Mouse (Mus musculus) heart, embryonic 12.5 days (tissue): ENCODE measurements around the gene Gm20388. TPM values are rescaled to one million over a fixed set of nuclear protein-coding genes. Genes with fewer than 3 reads are reported as not detected.

Experiments used
- ATAC-seq: fragments of 200-750 bp; cut with Nextera tagmentation; 2 replicates; pipeline ENCODE4 v1.8.0; 2017; ENCODE audit warnings: moderate TSS enrichment, moderate library complexity; ENCODE audit not compliant: insufficient number of reproducible peaks, low FRiP score
- H3K27ac ChIP-seq: fragments of 300-500 bp; sonication (generic); 2 replicates; pipeline ENCODE4 v1.5.1; 2016; ENCODE audit warnings: mild to moderate bottlenecking, moderate library complexity; ENCODE audit not compliant: poor library complexity, severe bottlenecking
- H3K27me3 ChIP-seq: fragments of 300-500 bp; sonication (generic); replicated peaks from 2 replicates; pipeline ENCODE4 v1.6.1; 2016; ENCODE audit warnings: mild to moderate bottlenecking, moderate library complexity
- H3K36me3 ChIP-seq: fragments of 300-500 bp; sonication (generic); 2 replicates; pipeline ENCODE4 v1.6.1; 2016; ENCODE audit warnings: mild to moderate bottlenecking, moderate library complexity
- H3K4me1 ChIP-seq: fragments of 300-500 bp; sonication (generic); replicated peaks from 2 replicates; pipeline ENCODE4 v1.6.1; 2016; ENCODE audit warnings: mild to moderate bottlenecking
- H3K4me2 ChIP-seq: fragments of 300-500 bp; sonication (generic); 2 replicates; pipeline ENCODE4 v1.6.1; 2016; ENCODE audit warnings: mild to moderate bottlenecking, moderate library complexity
- H3K4me3 ChIP-seq: fragments of 300-500 bp; sonication (generic); 2 replicates; pipeline ENCODE4 v1.5.1; 2016; ENCODE audit warnings: mild to moderate bottlenecking
- H3K9ac ChIP-seq: fragments of 300-500 bp; sonication (generic); 2 replicates; pipeline ENCODE4 v1.6.1; 2016; ENCODE audit warnings: mild to moderate bottlenecking, moderate library complexity
- H3K9me3 ChIP-seq: fragments of 300-500 bp; sonication (generic); replicated peaks from 2 replicates; pipeline ENCODE4 v1.6.1; 2016; ENCODE audit warnings: mild to moderate bottlenecking, moderate library complexity
- WGBS: fragments of 180-500 bp; shearing (Covaris S2); methylation state at CpG from one replicate; pipeline ENCODE4 v1.1.7; 2016; 5-methylcytosine and 5-hydroxymethylcytosine counted together
- polyA plus RNA-seq: library from polyadenylated mRNA; unstranded; fragments of >200 nt; fragmentation: Nextera tagmentation; extraction: Ambion mirVana; gene quantifications from 2 replicates; pipeline ENCODE4 v1.2.1, GENCODE M21; 2016

Gm20388 gene
- polyA plus RNA-seq, 1 experiment from 2014 or later, result not detected

GRCm38 (mm10) chr8:124379289-124379688 lies 4468.6 kb downstream of the Gm20388 start:
- Histone ChIP-seq H3K36me3 (no peaks in the 10 kb centered on the region), H3K9ac (no peak overlapping the region), H3K4me1 (peaks cover 13% of the 10 kb centered on the region), H3K4me2 (no peak overlapping the region), H3K27me3 (no peaks in the 10 kb centered on the region), H3K27ac (no peak overlapping the region), H3K9me3 (no peaks in the 10 kb centered on the region; the same call in 1 of the 2 replicates), H3K4me3 (no peak overlapping the region)
- 64% methylated on average over 6 of the region's 6 CpGs for WGBS
- no peak for ATAC-seq

- Histone ChIP-seq H3K4me3 (no peak overlapping the region), H3K27ac (no peak overlapping the region), H3K4me2 (no peak overlapping the region), H3K9ac (no peak overlapping the region), H3K27me3 (no peaks in the 10 kb centered on the region), H3K36me3 (no peaks in the 10 kb centered on the region), H3K4me1 (no peaks in the 10 kb centered on the region), H3K9me3 (no peaks in the 10 kb centered on the region; the same call in 1 of the 2 replicates)
- 57% methylated on average over 10 of the region's 10 CpGs for WGBS
- no peak for ATAC-seq
Measured at GRCm38 (mm10) chr8:124382235-124382634, 4471.6 kb downstream of the Gm20388 start.

GRCm38 (mm10) chr8:124384336-124384735 lies 4473.7 kb downstream of the Gm20388 start:
- H3K9ac ChIP-seq, result no peak overlapping the region
- no peaks in the 10 kb centered on the region for H3K27me3 ChIP-seq
- no peak overlapping the region for H3K4me3 ChIP-seq
- no peaks in the 10 kb centered on the region for H3K4me1 ChIP-seq
- H3K27ac ChIP-seq, result no peak overlapping the region
- WGBS, result 91% methylated on average over 19 of the region's 19 CpGs
- no peak overlapping the region for H3K4me2 ChIP-seq
- no peak for ATAC-seq
- no peaks in the 10 kb centered on the region for H3K9me3 ChIP-seq
- no peaks in the 10 kb centered on the region for H3K36me3 ChIP-seq

- WGBS, result 84% methylated on average over 23 of the region's 23 CpGs
- H3K9me3 ChIP-seq, result no peaks in the 10 kb centered on the region
- no peaks in the 10 kb centered on the region for H3K27me3 ChIP-seq
- no peak for ATAC-seq
- no peaks in the 10 kb centered on the region for H3K4me1 ChIP-seq
- no peak overlapping the region for H3K9ac ChIP-seq
- no peak overlapping the region for H3K27ac ChIP-seq
- no peak overlapping the region for H3K4me2 ChIP-seq
- no peak overlapping the region for H3K4me3 ChIP-seq
- no peaks in the 10 kb centered on the region for H3K36me3 ChIP-seq
Measured at GRCm38 (mm10) chr8:124386225-124386899, 4475.7 kb downstream of the Gm20388 start.

GRCm38 (mm10) chr8:124389495-124389894 lies 4478.9 kb downstream of the Gm20388 start:
- H3K27ac ChIP-seq, result no peak overlapping the region
- H3K9ac ChIP-seq, result no peak overlapping the region
- no peak overlapping the region for H3K4me2 ChIP-seq
- H3K4me1 ChIP-seq, result no peaks in the 10 kb centered on the region
- no peak for ATAC-seq
- no peaks in the 10 kb centered on the region for H3K36me3 ChIP-seq
- H3K4me3 ChIP-seq, result no peak overlapping the region
- no peaks in the 10 kb centered on the region for H3K27me3 ChIP-seq
- 82% methylated on average over 11 of the region's 11 CpGs for WGBS
- H3K9me3 ChIP-seq, result peaks cover 5% of the 10 kb centered on the region; the same call in 1 of the 2 replicates

- H3K27ac ChIP-seq, result no peak overlapping the region
- H3K36me3 ChIP-seq, result no peaks in the 10 kb centered on the region
- no peak overlapping the region for H3K4me2 ChIP-seq
- no peak overlapping the region for H3K9ac ChIP-seq
- ATAC-seq, result no peak
- H3K4me3 ChIP-seq, result no peak overlapping the region
- no peaks in the 10 kb centered on the region for H3K4me1 ChIP-seq
- peaks cover 5% of the 10 kb centered on the region; the same call in 1 of the 2 replicates for H3K9me3 ChIP-seq
- WGBS, result 86% methylated on average over 7 of the region's 7 CpGs
- H3K27me3 ChIP-seq, result no peaks in the 10 kb centered on the region
Measured at GRCm38 (mm10) chr8:124391191-124391590, 4480.6 kb downstream of the Gm20388 start.

GRCm38 (mm10) chr8:124392271-124393012 lies 4481.8 kb downstream of the Gm20388 start:
- peaks cover 5% of the 10 kb centered on the region; the same call in 1 of the 2 replicates for H3K9me3 ChIP-seq
- H3K36me3 ChIP-seq, result no peaks in the 10 kb centered on the region
- H3K4me1 ChIP-seq, result no peaks in the 10 kb centered on the region
- H3K9ac ChIP-seq, result no peak overlapping the region
- ATAC-seq, result no peak
- H3K4me3 ChIP-seq, result no peak overlapping the region
- H3K4me2 ChIP-seq, result no peak overlapping the region
- 55% methylated on average over 10 of the region's 10 CpGs for WGBS
- no peak overlapping the region for H3K27ac ChIP-seq
- no peaks in the 10 kb centered on the region for H3K27me3 ChIP-seq

- H3K36me3 ChIP-seq, result no peaks in the 10 kb centered on the region
- H3K27me3 ChIP-seq, result no peaks in the 10 kb centered on the region; the same call in 1 of the 2 replicates
- no peak for ATAC-seq
- H3K27ac ChIP-seq, result no peak overlapping the region
- H3K9me3 ChIP-seq, result peaks cover 5% of the 10 kb centered on the region; the same call in 1 of the 2 replicates
- H3K4me1 ChIP-seq, result no peaks in the 10 kb centered on the region
- H3K9ac ChIP-seq, result no peak overlapping the region
- H3K4me2 ChIP-seq, result no peak overlapping the region
- no peak overlapping the region for H3K4me3 ChIP-seq
- 74% methylated on average over 5 of the region's 5 CpGs for WGBS
Measured at GRCm38 (mm10) chr8:124393013-124393412, 4482.4 kb downstream of the Gm20388 start.

- no peak overlapping the region for H3K4me3 ChIP-seq
- peaks cover 5% of the 10 kb centered on the region; the same call in 1 of the 2 replicates for H3K9me3 ChIP-seq
- no peak overlapping the region for H3K4me2 ChIP-seq
- ATAC-seq, result no peak
- H3K36me3 ChIP-seq, result no peaks in the 10 kb centered on the region
- no peaks in the 10 kb centered on the region; the same call in 1 of the 2 replicates for H3K27me3 ChIP-seq
- H3K27ac ChIP-seq, result no peak overlapping the region
- peaks cover under 1% of the 10 kb centered on the region; the same call in 1 of the 2 replicates for H3K4me1 ChIP-seq
- WGBS, result 78% methylated on average over 4 of the region's 4 CpGs
- no peak overlapping the region for H3K9ac ChIP-seq
Measured at GRCm38 (mm10) chr8:124393927-124394326, 4483.3 kb downstream of the Gm20388 start.

- Histone ChIP-seq H3K4me1 (peaks cover 10% of the 10 kb centered on the region; the same call in 1 of the 2 replicates), H3K27me3 (no peaks in the 10 kb centered on the region; the same call in 1 of the 2 replicates), H3K9me3 (peaks cover 5% of the 10 kb centered on the region; the same call in 1 of the 2 replicates), H3K36me3 (no peaks in the 10 kb centered on the region), H3K4me2 (no peak overlapping the region), H3K4me3 (no peak overlapping the region), H3K27ac (no peak overlapping the region), H3K9ac (no peak overlapping the region)
- ATAC-seq, result no peak
- WGBS, result 83% methylated on average over 7 of the region's 7 CpGs
Measured at GRCm38 (mm10) chr8:124394951-124395350, 4484.3 kb downstream of the Gm20388 start.
